Mouse (Mus musculus) small intestine, adult 2 months (tissue): ENCODE measurements around the gene Pycard. TPM values are rescaled to one million over a fixed set of nuclear protein-coding genes. Genes with fewer than 3 reads are reported as not detected.
A peak's percentile ranks its signal among the peaks of the same experiment; 100 is the strongest.

Experiments used
- H3K27ac ChIP-seq: fragments of 200-500 bp; 2 replicates; pipeline ENCODE4 v1.5.1; 2012; ENCODE audit warnings: low read depth, low read length, control low read depth, inconsistent platforms; ENCODE audit not compliant: insufficient read depth
- H3K27me3 ChIP-seq: fragments of 200-500 bp; 2 replicates; pipeline ENCODE4 v1.6.1; 2012; ENCODE audit warnings: mild to moderate bottlenecking, moderate library complexity, low read length, inconsistent platforms; ENCODE audit not compliant: control insufficient read depth, insufficient read depth
- H3K36me3 ChIP-seq: fragments of 200-500 bp; 2 replicates; pipeline ENCODE4 v1.6.1; 2012; ENCODE audit warnings: mild to moderate bottlenecking, low read length, control low read depth, inconsistent platforms; ENCODE audit not compliant: control insufficient read depth, insufficient read depth
- H3K4me1 ChIP-seq: fragments of 200-500 bp; 2 replicates; pipeline ENCODE4 v1.6.1; 2012; ENCODE audit warnings: low read length, inconsistent platforms, mixed read lengths; ENCODE audit not compliant: control insufficient read depth, insufficient read depth, insufficient read length
- H3K4me3 ChIP-seq: fragments of 200-500 bp; 2 replicates; pipeline ENCODE4 v1.5.1; 2012; ENCODE audit warnings: low read depth, mild to moderate bottlenecking, control low read depth, inconsistent platforms, low read length, moderate library complexity
- CTCF ChIP-seq: fragments of 200-500 bp; IDR thresholded peaks from 2 replicates; pipeline ENCODE4 v1.5.1; 2012; ENCODE audit warnings: low read depth, mild to moderate bottlenecking, control low read depth, inconsistent platforms, low read length, moderate library complexity, mixed read lengths; ENCODE audit not compliant: insufficient replicate concordance, insufficient read length; ENCODE audit errors: extremely low read depth
- POLR2A ChIP-seq: fragments of 200-500 bp; IDR thresholded peaks from 2 replicates; pipeline ENCODE4 v1.6.1; 2012; ENCODE audit warnings: low read depth, mild to moderate bottlenecking, control low read depth, inconsistent platforms, low read length, moderate library complexity
- WGBS: fragments of 180-500 bp; shearing (Covaris S2); methylation state at CpG from one replicate; pipeline ENCODE4 v1.1.7; 2018; 5-methylcytosine and 5-hydroxymethylcytosine counted together
- polyA plus RNA-seq: library from polyadenylated mRNA; depleted of rRNA; stranded (reverse); fragments of >200 nt; gene quantifications from 2 replicates; pipeline ENCODE4 v1.2.3, GENCODE M21; 2012

The Pycard gene
- polyA plus RNA-seq, 1 experiment, result 952 TPM

- 32% methylated on average over 6 of the region's 6 CpGs for WGBS
- H3K36me3 ChIP-seq, result peaks cover 4% of the 10 kb centered on the region; the same call in 1 of the 2 replicates
- peaks cover 13% of the 10 kb centered on the region for H3K4me1 ChIP-seq
- TF ChIP-seq CTCF (no peak), POLR2A (no peak)
- no peak overlapping the region for H3K4me3 ChIP-seq
- peak overlapping the region; percentile 95 for H3K27ac ChIP-seq
- no peaks in the 10 kb centered on the region for H3K27me3 ChIP-seq
Observed at GRCm38 (mm10) chr7:128003098-128003497, 9.4 kb upstream of the Pycard start.

- WGBS, result 7% methylated on average over 1 of the region's 1 CpGs
- no peak for TF ChIP-seq CTCF
- no peak for TF ChIP-seq POLR2A
- Histone ChIP-seq H3K36me3 (no peaks in the 10 kb centered on the region), H3K4me3 (no peak overlapping the region), H3K4me1 (peaks cover 4% of the 10 kb centered on the region; the same call in 1 of the 2 replicates), H3K27me3 (no peaks in the 10 kb centered on the region), H3K27ac (no peak overlapping the region)
Observed at GRCm38 (mm10) chr7:128000068-128000950, 6.6 kb upstream of the Pycard start.

DNA sequence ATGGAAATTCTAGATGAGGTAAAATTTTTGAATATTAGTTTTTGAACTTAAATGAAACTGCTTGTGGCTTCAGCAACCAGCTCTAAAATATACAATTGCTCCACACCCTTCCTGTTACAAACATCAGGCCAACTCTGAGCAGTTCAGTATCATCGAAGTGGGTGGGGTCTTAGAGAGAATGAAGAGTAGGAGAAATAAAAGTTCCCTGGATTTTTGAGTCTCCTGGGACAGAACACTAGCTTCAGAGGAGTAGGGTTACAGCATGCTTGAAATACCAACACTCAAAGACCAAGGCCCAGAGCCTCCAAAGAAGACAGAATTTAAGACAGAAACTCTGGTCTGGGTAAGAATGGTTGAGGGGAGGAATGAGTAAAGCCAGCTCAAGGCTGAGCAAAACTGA, 5.8 kb upstream of the Pycard start:
- no peak for TF ChIP-seq POLR2A
- TF ChIP-seq CTCF, result no peak
- Histone ChIP-seq H3K27me3 (no peaks in the 10 kb centered on the region), H3K4me1 (peaks cover 4% of the 10 kb centered on the region; the same call in 1 of the 2 replicates), H3K36me3 (no peaks in the 10 kb centered on the region), H3K4me3 (no peak overlapping the region), H3K27ac (no peak overlapping the region)
- WGBS, result 20% methylated on average over 1 of the region's 1 CpGs

DNA sequence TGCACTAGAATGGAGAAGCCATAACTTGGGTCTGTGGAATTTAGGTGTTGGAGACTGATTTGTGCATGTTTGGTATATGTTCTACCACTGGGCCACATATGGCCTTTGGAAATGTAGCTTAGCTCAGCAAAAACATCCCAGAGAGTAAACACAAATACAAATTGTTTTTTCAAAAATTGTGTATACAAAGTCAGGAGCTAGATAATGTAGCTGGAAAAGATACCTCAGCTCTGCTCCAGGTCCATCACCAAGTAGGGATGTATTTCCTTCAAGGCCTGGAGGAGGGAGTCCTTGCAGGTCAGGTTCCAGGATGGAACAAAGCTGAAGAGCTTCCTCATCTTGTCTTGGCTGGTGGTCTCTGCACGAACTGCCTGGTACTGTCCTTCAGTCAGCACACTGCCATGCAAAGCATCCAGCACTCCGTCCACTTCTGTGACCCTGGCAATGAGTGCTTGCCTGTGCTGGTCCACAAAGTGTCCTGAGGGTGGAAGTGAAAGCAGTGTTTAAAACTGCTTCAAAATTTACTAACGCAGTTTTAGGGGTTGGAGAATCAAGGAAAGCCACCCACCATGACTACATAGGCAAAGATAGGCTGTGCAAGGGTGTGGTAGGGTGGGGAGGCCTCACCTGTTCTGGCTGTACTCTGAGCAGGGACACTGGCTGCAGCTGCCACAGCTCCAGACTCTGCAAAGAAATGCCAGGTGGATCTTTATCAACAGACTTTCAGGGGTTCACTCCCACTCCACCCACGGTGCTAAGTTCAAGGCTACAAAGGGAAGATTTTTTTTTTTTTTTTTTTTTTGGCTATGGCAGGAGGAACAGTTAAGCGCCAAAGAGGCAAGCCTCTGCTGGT, 953 bp downstream of the Pycard start:
- Histone ChIP-seq H3K4me3 (peak overlapping the region; percentile 78), H3K27ac (peak overlapping the region; percentile 91), H3K27me3 (no peaks in the 10 kb centered on the region), H3K4me1 (peaks cover 7% of the 10 kb centered on the region; the same call in 1 of the 2 replicates), H3K36me3 (peaks cover 23% of the 10 kb centered on the region)
- WGBS, result 7% methylated on average over 5 of the region's 5 CpGs
- TF ChIP-seq POLR2A, result peak; percentile 1; the same call in 1 of the 2 replicates
- no peak for TF ChIP-seq CTCF

GRCm38 (mm10) chr7:127991643-127992487, 1.8 kb downstream of the Pycard start:
- TF ChIP-seq CTCF (peak; percentile 59; the same call in 1 of the 2 replicates), POLR2A (no peak)
- WGBS, result 18% methylated on average over 6 of the region's 6 CpGs

DNA sequence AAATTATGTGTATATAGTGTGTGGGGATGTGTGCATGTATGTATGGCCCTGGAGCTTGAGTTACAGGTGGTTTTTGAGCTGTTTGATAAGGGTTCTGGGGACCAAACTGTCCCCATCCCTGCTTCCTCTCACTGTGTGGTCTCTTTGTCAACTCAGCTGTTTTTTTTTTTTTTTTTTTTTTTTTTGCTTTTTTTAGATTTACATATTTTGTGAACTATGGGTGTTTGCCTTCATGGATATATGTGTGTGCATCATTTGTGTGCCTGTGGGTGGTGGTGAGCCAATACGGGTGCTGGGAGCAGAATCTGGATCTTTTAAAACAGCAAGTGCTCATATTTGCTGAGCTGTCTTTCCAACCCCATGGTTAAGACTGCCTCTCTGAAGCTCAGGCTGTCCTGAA, 4.8 kb downstream of the Pycard start:
- no peak for TF ChIP-seq POLR2A
- no peak for TF ChIP-seq CTCF
- Histone ChIP-seq H3K27me3 (no peaks in the 10 kb centered on the region), H3K36me3 (peaks cover 47% of the 10 kb centered on the region), H3K4me1 (peaks cover 2% of the 10 kb centered on the region; the same call in 1 of the 2 replicates), H3K27ac (no peak overlapping the region), H3K4me3 (no peak overlapping the region)
- 58% methylated on average over 1 of the region's 1 CpGs for WGBS

More at GRCm38 (mm10) chr7:127991643-127992487, 1.8 kb downstream of the Pycard start:
- H3K4me3 ChIP-seq, result no peak overlapping the region; the same call in 1 of the 2 replicates
- H3K27me3 ChIP-seq, result no peaks in the 10 kb centered on the region
- H3K27ac ChIP-seq, result peak overlapping the region; percentile 91
- H3K36me3 ChIP-seq, result peaks cover 29% of the 10 kb centered on the region
- peaks cover 7% of the 10 kb centered on the region; the same call in 1 of the 2 replicates for H3K4me1 ChIP-seq
